Mouse (Mus musculus): ENCODE results near the gene Rbms1. TPM values are rescaled to one million over a fixed set of nuclear protein-coding genes. Genes with fewer than 3 reads are reported as not detected.
A peak's percentile ranks its signal among the peaks of the same experiment; 100 is the strongest.

The Rbms1 gene
- polyA plus RNA-seq, 1 experiment from 2014 or later = 117 TPM

GRCm38 (mm10) chr2:60711098-60711880 lies 251.7 kb downstream of the Rbms1 start:
- no peaks in the 10 kb centered on the region for H3K27me3 ChIP-seq
- H3K4me1 ChIP-seq = peaks cover 45% of the 10 kb centered on the region
- H3K27ac ChIP-seq = peak overlapping the region; percentile 0; the same call in 1 of the 2 replicates
- no peaks in the 10 kb centered on the region for H3K36me3 ChIP-seq
- no peak overlapping the region for H3K9ac ChIP-seq
- WGBS = 66% methylated on average over 7 of the region's 7 CpGs
- ATAC-seq (replicated peaks; ENCODE audit: low FRiP score) = no peak
- no peak overlapping the region for H3K4me3 ChIP-seq (replicated peaks)
- no peak overlapping the region for H3K4me2 ChIP-seq
- no peaks in the 10 kb centered on the region for H3K9me3 ChIP-seq (replicated peaks)

- no peak overlapping the region for H3K27ac ChIP-seq
- H3K27me3 ChIP-seq = no peaks in the 10 kb centered on the region
- 88% methylated on average over 4 of the region's 4 CpGs for WGBS
- no peaks in the 10 kb centered on the region for H3K9me3 ChIP-seq (replicated peaks)
- peaks cover 44% of the 10 kb centered on the region for H3K4me1 ChIP-seq
- H3K4me3 ChIP-seq (replicated peaks) = no peak overlapping the region
- H3K9ac ChIP-seq = no peak overlapping the region
- no peak overlapping the region for H3K4me2 ChIP-seq
- no peak for ATAC-seq (replicated peaks; ENCODE audit: low FRiP score)
- no peaks in the 10 kb centered on the region for H3K36me3 ChIP-seq
These were observed 252.7 kb downstream of the Rbms1 start for GRCm38 (mm10) chr2:60710317-60710716.

- Histone ChIP-seq H3K4me1 (peaks cover 36% of the 10 kb centered on the region), H3K27me3 (no peaks in the 10 kb centered on the region), H3K27ac (0 out of 2 replicates have a peak overlapping the region, but pooled peaks have one; percentile 11), H3K36me3 (no peaks in the 10 kb centered on the region), H3K4me3 (replicated peaks) (no peak overlapping the region), H3K9ac (no peak overlapping the region), H3K4me2 (no peak overlapping the region), H3K9me3 (replicated peaks) (no peaks in the 10 kb centered on the region)
- ATAC-seq (replicated peaks; ENCODE audit: low FRiP score) = no peak
- 41% methylated on average over 3 of the region's 3 CpGs for WGBS
These were observed 254.3 kb downstream of the Rbms1 start for GRCm38 (mm10) chr2:60708671-60709070.

- Histone ChIP-seq H3K27ac (peak overlapping the region; percentile 27; the same call in 1 of the 2 replicates), H3K9me3 (replicated peaks) (no peaks in the 10 kb centered on the region), H3K36me3 (no peaks in the 10 kb centered on the region), H3K9ac (no peak overlapping the region), H3K4me3 (replicated peaks) (no peak overlapping the region), H3K27me3 (no peaks in the 10 kb centered on the region), H3K4me2 (no peak overlapping the region), H3K4me1 (peaks cover 21% of the 10 kb centered on the region; the same call in 1 of the 2 replicates)
- ATAC-seq (replicated peaks; ENCODE audit: low FRiP score) = no peak
- WGBS = 70% methylated on average over 3 of the region's 3 CpGs
These were observed 256.1 kb downstream of the Rbms1 start for GRCm38 (mm10) chr2:60706866-60707265.

- Histone ChIP-seq H3K4me1 (peaks cover 12% of the 10 kb centered on the region; the same call in 1 of the 2 replicates), H3K4me3 (replicated peaks) (peak overlapping the region; percentile 14), H3K9me3 (replicated peaks) (no peaks in the 10 kb centered on the region), H3K27me3 (no peaks in the 10 kb centered on the region), H3K9ac (no peak overlapping the region), H3K27ac (peak overlapping the region; percentile 66), H3K4me2 (0 out of 2 replicates have a peak overlapping the region, but pooled peaks have one; percentile 14), H3K36me3 (no peaks in the 10 kb centered on the region)
- WGBS = 77% methylated on average over 8 of the region's 8 CpGs
- peak; percentile 54 for ATAC-seq (replicated peaks; ENCODE audit: low FRiP score)
These were observed 257.6 kb downstream of the Rbms1 start for GRCm38 (mm10) chr2:60705426-60705825.

DNA sequence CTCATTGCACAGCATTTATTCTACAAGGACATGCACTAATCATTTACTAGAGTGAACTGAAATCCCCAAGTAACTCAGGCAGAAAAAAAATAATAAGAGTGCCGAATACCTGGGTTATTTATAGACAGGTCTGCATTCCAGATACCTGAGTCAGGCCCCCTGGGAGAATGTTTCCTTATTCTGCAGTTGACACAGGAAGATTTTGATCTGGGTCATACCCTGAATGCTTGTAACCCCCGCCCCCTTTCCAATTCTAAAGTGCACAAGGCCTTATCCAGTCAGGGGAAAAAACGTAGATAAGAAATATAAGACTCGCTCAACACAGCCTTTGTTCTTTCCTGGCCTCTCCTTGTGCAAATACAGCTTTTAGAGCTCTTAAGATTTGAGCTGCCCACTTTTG lies 259.7 kb downstream of the Rbms1 start:
- H3K4me1 ChIP-seq = peaks cover 20% of the 10 kb centered on the region
- no peaks in the 10 kb centered on the region for H3K9me3 ChIP-seq (replicated peaks)
- H3K4me3 ChIP-seq (replicated peaks) = no peak overlapping the region
- WGBS = 41% methylated on average over 4 of the region's 4 CpGs
- H3K36me3 ChIP-seq = no peaks in the 10 kb centered on the region
- H3K27ac ChIP-seq = peak overlapping the region; percentile 81
- H3K9ac ChIP-seq = no peak overlapping the region
- H3K4me2 ChIP-seq = no peak overlapping the region
- peak; percentile 75 for ATAC-seq (replicated peaks; ENCODE audit: low FRiP score)
- H3K27me3 ChIP-seq = no peaks in the 10 kb centered on the region

GRCm38 (mm10) chr2:60700956-60701355 lies 262.0 kb downstream of the Rbms1 start:
- peaks cover 36% of the 10 kb centered on the region for H3K4me1 ChIP-seq
- no peak for ATAC-seq (replicated peaks; ENCODE audit: low FRiP score)

More at GRCm38 (mm10) chr2:60700956-60701355, 262.0 kb downstream of the Rbms1 start:
- no peak overlapping the region for H3K27ac ChIP-seq
- no peak overlapping the region for H3K9ac ChIP-seq
- H3K9me3 ChIP-seq (replicated peaks) = no peaks in the 10 kb centered on the region
- WGBS = 88% methylated on average over 4 of the region's 4 CpGs
- H3K27me3 ChIP-seq = no peaks in the 10 kb centered on the region
- no peaks in the 10 kb centered on the region for H3K36me3 ChIP-seq
- no peak overlapping the region for H3K4me3 ChIP-seq (replicated peaks)
- no peak overlapping the region for H3K4me2 ChIP-seq

Other genes starting within 250 kb of the Rbms1 start
- gene Itgb6, start 240.5 kb downstream of the Rbms1 start, polyA plus RNA-seq (2015; fragmentation: Nextera tagmentation; extraction: Ambion mirVana) = 16.2 and 16.9 TPM in 2 replicates

All from kidney, embryonic 15.5 days (tissue).